Mouse (Mus musculus): ENCODE measurements around the gene Pdlim3.

DNA sequence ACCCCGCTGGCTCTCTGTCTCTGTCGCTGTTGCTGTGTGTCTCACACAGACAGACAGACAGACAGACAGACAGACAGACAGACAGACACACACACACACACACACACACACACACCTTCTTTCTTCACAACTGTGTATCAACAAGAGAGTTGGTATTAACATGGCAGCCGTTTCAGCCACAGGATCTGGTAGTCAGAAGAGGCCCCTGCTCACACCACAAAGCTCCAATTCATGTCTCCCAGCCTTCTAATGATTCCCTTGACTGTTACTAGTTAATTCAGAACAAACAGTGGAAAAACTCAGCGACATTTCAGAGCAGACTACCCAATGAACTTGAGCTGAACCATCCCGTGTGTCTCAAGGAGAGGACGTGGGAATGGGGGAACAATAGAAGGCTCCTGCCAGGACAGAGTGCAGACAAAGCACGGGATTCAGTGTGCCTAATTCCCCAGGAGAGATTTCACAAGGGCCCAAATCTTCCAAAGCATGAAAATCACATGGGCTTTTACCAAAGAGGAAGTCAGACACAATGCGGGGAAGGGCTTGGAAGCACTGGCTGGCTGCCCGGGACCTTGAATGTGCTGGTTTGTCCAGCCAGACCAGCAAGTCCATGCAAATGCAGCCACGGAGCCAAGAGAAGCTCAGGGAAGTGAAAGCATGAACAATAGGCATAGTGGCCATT lies 10.2 kb upstream of the Pdlim3 start:
- TF ChIP-seq POLR2A (IDR thresholded peaks at IDR 0.05; ENCODE audit: borderline replicate concordance, extremely low read depth, low read depth, low read length), result 0 out of 2 replicates have a peak, but pooled peaks have one; percentile 14
- TF ChIP-seq CTCF (IDR thresholded peaks at IDR 0.05; ENCODE audit: insufficient read depth, low read length), result no peak
